Mouse (Mus musculus): ENCODE data around the gene Acad12. TPM values are rescaled to one million over a fixed set of nuclear protein-coding genes. Genes with fewer than 3 reads are reported as not detected.

Acad12 gene
- 3.8 and 5.0 TPM in 2 replicates for polyA plus RNA-seq (2015; fragmentation: Nextera tagmentation; extraction: Ambion mirVana)

GRCm38 (mm10) chr5:121618592-121619513 lies at the start of gene Acad12:
Acad12 (minus strand) TSS chr5:121618938.
- WGBS = under 1% methylated on average over 57 of the region's 58 CpGs
- DNase-seq (ENCODE audit: low spot score) (peak; percentile 92), ATAC-seq (replicated peaks; ENCODE audit: low FRiP score, low read depth) (peak; percentile 86)
- H3K4me2 ChIP-seq (ENCODE audit: low read length) = peak within 1 kb of the TSS; percentile 84
- peak within 1 kb of the TSS; percentile 69 for H3K27ac ChIP-seq
- H3K4me1 ChIP-seq (replicated peaks; ENCODE audit: insufficient read depth, low read length) = no peaks in the 10 kb centered on the region
- H3K36me3 ChIP-seq (ENCODE audit: insufficient read depth, low read length) = no peaks in the 10 kb centered on the region
- H3K27me3 ChIP-seq (ENCODE audit: insufficient read depth, low read length) = no peaks in the 10 kb centered on the region
- no peaks in the 10 kb centered on the region for H3K9me3 ChIP-seq (replicated peaks; ENCODE audit: low read length)
- no peak for TF ChIP-seq CTCF (IDR thresholded peaks at IDR 0.05; ENCODE audit: low read depth)
- H3K9ac ChIP-seq (ENCODE audit: low read depth, low read length) = peak within 1 kb of the TSS; percentile 68
- H3K4me3 ChIP-seq (replicated peaks; ENCODE audit: low read depth, low read length) = peak within 1 kb of the TSS; percentile 61

DNA sequence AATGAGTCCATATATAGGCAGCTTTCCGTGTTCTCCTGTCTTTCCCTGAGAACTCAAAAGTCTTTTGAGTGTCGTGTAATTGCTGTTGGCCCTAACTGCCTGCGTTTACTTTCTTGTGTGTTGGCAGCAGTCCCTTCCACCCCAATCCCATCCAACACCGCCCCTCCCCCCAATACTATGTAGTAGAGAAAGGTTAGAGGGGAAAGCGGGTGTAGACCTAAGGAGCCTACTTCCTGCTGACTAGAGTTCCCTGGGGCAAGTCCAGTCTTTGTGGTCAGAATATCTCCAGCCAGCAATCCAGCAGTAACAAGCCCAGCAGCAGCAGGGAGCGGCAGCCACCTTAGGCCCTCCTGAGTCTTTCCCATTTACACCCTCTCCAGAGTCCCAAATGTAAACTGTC lies 49.7 kb upstream of the Acad12 start:
- ATAC-seq (replicated peaks; ENCODE audit: low FRiP score, low read depth) (no peak), DNase-seq (ENCODE audit: low spot score) (no peak)
- WGBS = 74% methylated on average over 6 of the region's 6 CpGs
- Histone ChIP-seq H3K27me3 (ENCODE audit: insufficient read depth, low read length) (no peaks in the 10 kb centered on the region), H3K4me3 (replicated peaks; ENCODE audit: low read depth, low read length) (no peak overlapping the region), H3K27ac (no peak overlapping the region), H3K4me2 (ENCODE audit: low read length) (no peak overlapping the region), H3K36me3 (ENCODE audit: insufficient read depth, low read length) (peaks cover 23% of the 10 kb centered on the region), H3K4me1 (replicated peaks; ENCODE audit: insufficient read depth, low read length) (no peaks in the 10 kb centered on the region), H3K9ac (ENCODE audit: low read depth, low read length) (no peak overlapping the region), H3K9me3 (replicated peaks; ENCODE audit: low read length) (no peaks in the 10 kb centered on the region)
- TF ChIP-seq CTCF (IDR thresholded peaks at IDR 0.05; ENCODE audit: low read depth) = no peak

GRCm38 (mm10) chr5:121667067-121667466 lies 48.3 kb upstream of the Acad12 start:
- Histone ChIP-seq H3K4me2 (ENCODE audit: low read length) (no peak overlapping the region), H3K36me3 (ENCODE audit: insufficient read depth, low read length) (peaks cover 22% of the 10 kb centered on the region; the same call in 1 of the 2 replicates), H3K4me1 (replicated peaks; ENCODE audit: insufficient read depth, low read length) (peaks cover 1% of the 10 kb centered on the region; the same call in 1 of the 2 replicates), H3K9ac (ENCODE audit: low read depth, low read length) (no peak overlapping the region), H3K27me3 (ENCODE audit: insufficient read depth, low read length) (no peaks in the 10 kb centered on the region), H3K4me3 (replicated peaks; ENCODE audit: low read depth, low read length) (no peak overlapping the region), H3K9me3 (replicated peaks; ENCODE audit: low read length) (no peaks in the 10 kb centered on the region), H3K27ac (no peak overlapping the region)
- ATAC-seq (replicated peaks; ENCODE audit: low FRiP score, low read depth) = no peak
- WGBS = 77% methylated on average over 4 of the region's 4 CpGs
- no peak for TF ChIP-seq CTCF (IDR thresholded peaks at IDR 0.05; ENCODE audit: low read depth)
- DNase-seq (ENCODE audit: low spot score) = no peak

- no peak for ATAC-seq (replicated peaks; ENCODE audit: low FRiP score, low read depth)
- no peak for TF ChIP-seq CTCF (IDR thresholded peaks at IDR 0.05; ENCODE audit: low read depth)
- WGBS = 96% methylated on average over 9 of the region's 9 CpGs
These were observed 46.2 kb upstream of the Acad12 start for GRCm38 (mm10) chr5:121664971-121665370.

DNA sequence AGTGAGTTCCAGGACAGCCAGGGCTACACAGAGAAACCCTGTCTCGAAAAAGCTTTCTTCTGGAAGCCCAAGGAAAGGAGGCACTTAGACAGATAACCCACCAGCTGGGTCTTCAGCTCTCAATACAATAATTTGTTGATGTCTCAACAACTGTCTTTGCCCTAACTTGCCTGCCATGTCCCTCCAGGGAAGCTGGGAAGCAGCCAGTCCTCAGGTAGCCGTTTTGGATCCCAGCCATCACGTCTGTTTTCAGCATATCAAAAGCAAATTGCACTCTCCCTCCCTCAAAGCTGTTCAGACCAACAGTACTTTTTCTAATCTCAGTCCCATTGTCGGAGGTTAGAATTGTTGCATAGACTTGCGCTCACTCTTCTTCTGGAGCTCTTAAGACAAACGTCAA lies 45.3 kb upstream of the Acad12 start:
- Histone ChIP-seq H3K4me1 (replicated peaks; ENCODE audit: insufficient read depth, low read length) (peaks cover 11% of the 10 kb centered on the region), H3K9me3 (replicated peaks; ENCODE audit: low read length) (no peaks in the 10 kb centered on the region), H3K4me3 (replicated peaks; ENCODE audit: low read depth, low read length) (no peak overlapping the region), H3K36me3 (ENCODE audit: insufficient read depth, low read length) (peaks cover 18% of the 10 kb centered on the region; the same call in 1 of the 2 replicates), H3K4me2 (ENCODE audit: low read length) (no peak overlapping the region), H3K9ac (ENCODE audit: low read depth, low read length) (no peak overlapping the region), H3K27ac (no peak overlapping the region), H3K27me3 (ENCODE audit: insufficient read depth, low read length) (no peaks in the 10 kb centered on the region)
- 90% methylated on average over 6 of the region's 6 CpGs for WGBS
- DNase-seq (ENCODE audit: low spot score) (no peak), ATAC-seq (replicated peaks; ENCODE audit: low FRiP score, low read depth) (no peak)
- no peak for TF ChIP-seq CTCF (IDR thresholded peaks at IDR 0.05; ENCODE audit: low read depth)

More at GRCm38 (mm10) chr5:121664971-121665370, 46.2 kb upstream of the Acad12 start:
- H3K4me3 ChIP-seq (replicated peaks; ENCODE audit: low read depth, low read length) = no peak overlapping the region
- H3K27ac ChIP-seq = no peak overlapping the region
- no peak for DNase-seq (ENCODE audit: low spot score)
- H3K9ac ChIP-seq (ENCODE audit: low read depth, low read length) = no peak overlapping the region
- no peaks in the 10 kb centered on the region for H3K9me3 ChIP-seq (replicated peaks; ENCODE audit: low read length)
- H3K4me2 ChIP-seq (ENCODE audit: low read length) = no peak overlapping the region
- peaks cover 18% of the 10 kb centered on the region; the same call in 1 of the 2 replicates for H3K36me3 ChIP-seq (ENCODE audit: insufficient read depth, low read length)
- no peaks in the 10 kb centered on the region for H3K27me3 ChIP-seq (ENCODE audit: insufficient read depth, low read length)
- peaks cover 11% of the 10 kb centered on the region for H3K4me1 ChIP-seq (replicated peaks; ENCODE audit: insufficient read depth, low read length)

GRCm38 (mm10) chr5:121663456-121663855 lies 44.7 kb upstream of the Acad12 start:
- no peak overlapping the region for H3K4me2 ChIP-seq (ENCODE audit: low read length)
- ATAC-seq (replicated peaks; ENCODE audit: low FRiP score, low read depth) = no peak
- H3K9ac ChIP-seq (ENCODE audit: low read depth, low read length) = no peak overlapping the region
- no peak overlapping the region for H3K27ac ChIP-seq
- WGBS = 86% methylated on average over 8 of the region's 8 CpGs
- H3K36me3 ChIP-seq (ENCODE audit: insufficient read depth, low read length) = peaks cover 18% of the 10 kb centered on the region; the same call in 1 of the 2 replicates
- H3K4me1 ChIP-seq (replicated peaks; ENCODE audit: insufficient read depth, low read length) = peaks cover 11% of the 10 kb centered on the region
- no peaks in the 10 kb centered on the region for H3K9me3 ChIP-seq (replicated peaks; ENCODE audit: low read length)
- no peaks in the 10 kb centered on the region for H3K27me3 ChIP-seq (ENCODE audit: insufficient read depth, low read length)
- no peak overlapping the region for H3K4me3 ChIP-seq (replicated peaks; ENCODE audit: low read depth, low read length)
- DNase-seq (ENCODE audit: low spot score) = no peak
- TF ChIP-seq CTCF (IDR thresholded peaks at IDR 0.05; ENCODE audit: low read depth) = no peak

Measured in kidney, postnatal 0 days (tissue).